Mouse (Mus musculus) cortical plate, adult 2 months (tissue): Measurements from ENCODE around the gene Sgk2. TPM values are rescaled to one million over a fixed set of nuclear protein-coding genes. Genes with fewer than 3 reads are reported as not detected.

ENCODE experiments used
- H3K27ac ChIP-seq: fragments of 200-500 bp; 2 replicates; pipeline ENCODE4 v1.5.1; 2012; ENCODE audit warnings: low read length, control low read depth, inconsistent platforms; ENCODE audit not compliant: insufficient read depth
- H3K4me1 ChIP-seq: fragments of 200-500 bp; 2 replicates; pipeline ENCODE4 v1.6.1; 2011; ENCODE audit warnings: low read length; ENCODE audit not compliant: control insufficient read depth, insufficient read depth
- H3K4me3 ChIP-seq: fragments of 200-500 bp; 2 replicates; pipeline ENCODE4 v1.5.1; 2011; ENCODE audit warnings: mild to moderate bottlenecking, low read length, control low read depth; ENCODE audit not compliant: insufficient read depth
- CTCF ChIP-seq: fragments of 200-500 bp; IDR thresholded peaks from 2 replicates; pipeline ENCODE4 v1.5.1; 2011; ENCODE audit warnings: mild to moderate bottlenecking, control low read depth, low read length; ENCODE audit not compliant: insufficient read depth; ENCODE audit errors: extremely low read depth
- POLR2A ChIP-seq: fragments of 200-500 bp; IDR thresholded peaks from 2 replicates; pipeline ENCODE4 v1.6.1; 2011; ENCODE audit warnings: mild to moderate bottlenecking, low read length, control low read depth; ENCODE audit not compliant: insufficient read depth; ENCODE audit errors: extremely low read depth
- polyA plus RNA-seq: library from polyadenylated mRNA; depleted of rRNA; stranded (reverse); fragments of >200 nt; gene quantifications from 2 replicates; pipeline ENCODE4 v1.2.3, GENCODE M21; 2012; rRNA removed

Sgk2 gene
- polyA plus RNA-seq = 2.4 and 2.8 TPM in 2 replicates

DNA sequence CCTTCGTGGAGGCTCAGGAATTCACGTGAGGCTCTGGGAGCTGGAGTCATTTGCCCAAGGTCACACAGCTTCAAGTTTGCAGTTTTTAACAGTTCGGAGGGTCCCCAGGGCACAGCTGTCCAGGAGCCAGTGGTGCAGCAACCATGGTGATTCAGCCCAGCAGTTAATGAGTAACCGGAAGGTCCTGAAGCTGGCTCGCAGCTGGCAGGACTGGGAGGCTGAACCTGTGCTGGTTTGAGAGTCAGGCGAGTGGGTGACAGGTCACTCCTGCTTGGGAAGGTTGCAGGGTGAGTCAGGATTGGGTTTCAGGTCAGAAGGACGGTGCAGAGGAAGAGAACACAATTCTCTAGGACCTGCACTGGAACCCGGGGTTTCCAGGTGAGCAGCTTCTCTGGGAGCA, at the start of gene Sgk2:
Gene Sgk2, plus strand, starts transcription at position 113 of the 400 bp plus-strand sequence.
- no peak for TF ChIP-seq CTCF
- TF ChIP-seq POLR2A = no peak

DNA sequence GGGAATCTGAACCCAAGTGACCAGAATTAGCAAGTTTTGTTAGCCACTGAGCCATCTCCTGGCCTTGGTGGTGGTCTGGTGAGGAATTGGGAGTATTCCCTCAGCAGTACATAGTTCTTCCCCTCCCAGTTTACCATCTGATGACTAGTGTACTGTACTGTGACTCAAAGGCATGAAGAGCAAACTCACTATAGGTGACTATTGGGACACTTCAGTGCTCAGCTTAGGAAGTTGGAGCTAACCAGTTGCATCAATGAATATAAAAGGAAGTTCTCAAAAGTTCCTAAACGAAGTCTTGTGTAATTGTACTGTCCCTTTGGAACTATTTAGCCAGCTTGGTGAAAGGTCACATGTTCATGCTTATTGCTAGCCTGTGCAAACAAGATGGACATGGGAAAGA, 47.6 kb upstream of the Sgk2 start:
- H3K4me1 ChIP-seq = no peaks in the 10 kb centered on the region
- TF ChIP-seq POLR2A (no peak), CTCF (no peak)
- no peak overlapping the region for H3K4me3 ChIP-seq
- H3K27ac ChIP-seq = no peak overlapping the region

More for the DNA sequence above, at the start of gene Sgk2:
- Histone ChIP-seq H3K27ac (no peak within 1 kb of the TSS), H3K4me1 (no peaks in the 10 kb centered on the region), H3K4me3 (no peak within 1 kb of the TSS)

DNA sequence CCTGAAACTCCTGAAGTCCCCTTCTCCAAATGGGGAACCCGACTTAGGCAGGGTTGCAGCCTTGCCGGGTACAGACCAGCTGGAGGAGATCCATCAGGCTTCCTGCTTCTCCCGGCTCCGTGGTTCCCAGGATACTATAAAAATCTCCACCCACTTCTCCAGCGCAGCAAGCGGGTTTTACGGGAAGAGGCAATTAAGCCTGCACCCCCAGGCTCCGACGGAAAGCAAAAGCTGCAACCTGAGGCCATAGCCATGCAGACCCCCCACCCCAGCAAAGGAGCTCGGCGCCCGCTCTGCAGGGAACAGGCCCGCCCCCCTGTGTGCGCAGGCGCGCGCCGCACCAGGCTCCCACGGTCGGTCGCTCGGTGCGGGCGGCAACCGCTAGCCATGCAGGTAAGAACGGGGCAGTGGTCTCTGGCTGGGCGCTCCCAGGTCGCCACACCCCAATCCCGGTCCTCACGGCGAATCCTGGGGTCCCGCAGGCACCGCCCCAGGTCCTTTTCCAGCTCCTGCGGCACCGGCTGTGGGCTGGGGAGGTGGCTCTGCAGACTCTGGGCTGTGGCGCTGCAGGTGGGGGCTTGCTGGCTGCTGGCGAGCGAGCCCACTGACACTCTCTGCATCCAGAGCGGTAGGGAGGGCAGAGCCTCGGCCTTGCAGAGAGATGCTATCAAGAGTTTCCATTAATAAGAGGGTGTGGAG, 43.8 kb upstream of the Sgk2 start, which contains the start of gene L3mbtl1:
Gene L3mbtl1, plus strand, starts transcription at position 325 of the 699 bp plus-strand sequence.
- H3K4me3 ChIP-seq = peak within 1 kb of the TSS; percentile 78
- TF ChIP-seq CTCF (no peak), POLR2A (no peak; the same call in 1 of the 2 replicates)
- peak within 1 kb of the TSS; percentile 79 for H3K27ac ChIP-seq

DNA sequence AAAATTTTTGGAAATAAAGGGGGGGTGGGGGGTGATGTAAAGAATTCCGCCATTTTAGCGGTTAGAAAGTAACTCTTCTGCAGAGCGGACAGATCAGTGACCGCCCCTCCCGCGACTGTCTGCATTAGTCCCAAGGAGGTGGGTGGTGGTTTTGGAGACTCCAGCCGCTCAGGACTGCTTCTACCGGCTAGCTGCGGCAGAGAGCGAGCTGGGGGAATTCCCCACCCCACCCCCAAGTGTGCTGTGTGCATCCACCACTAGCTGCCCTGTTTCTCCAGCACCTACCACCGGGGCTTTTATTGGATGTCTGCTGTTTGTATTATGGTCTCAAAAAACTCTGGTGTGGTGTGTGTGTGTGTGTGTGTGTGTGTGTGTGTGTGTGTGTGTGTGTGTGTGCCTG, 43.2 kb upstream of the Sgk2 start:
- peak overlapping the region; percentile 78 for H3K4me3 ChIP-seq
- H3K4me1 ChIP-seq = 0 out of 2 replicates have a peak, but pooled peaks cover 1% of the 10 kb centered on the region
- H3K27ac ChIP-seq = 0 out of 2 replicates have a peak overlapping the region, but pooled peaks have one; percentile 79
- TF ChIP-seq POLR2A = no peak
- no peak for TF ChIP-seq CTCF

More for the DNA sequence above, 43.8 kb upstream of the Sgk2 start, which contains the start of gene L3mbtl1:
- 0 out of 2 replicates have a peak, but pooled peaks cover 1% of the 10 kb centered on the region for H3K4me1 ChIP-seq

DNA sequence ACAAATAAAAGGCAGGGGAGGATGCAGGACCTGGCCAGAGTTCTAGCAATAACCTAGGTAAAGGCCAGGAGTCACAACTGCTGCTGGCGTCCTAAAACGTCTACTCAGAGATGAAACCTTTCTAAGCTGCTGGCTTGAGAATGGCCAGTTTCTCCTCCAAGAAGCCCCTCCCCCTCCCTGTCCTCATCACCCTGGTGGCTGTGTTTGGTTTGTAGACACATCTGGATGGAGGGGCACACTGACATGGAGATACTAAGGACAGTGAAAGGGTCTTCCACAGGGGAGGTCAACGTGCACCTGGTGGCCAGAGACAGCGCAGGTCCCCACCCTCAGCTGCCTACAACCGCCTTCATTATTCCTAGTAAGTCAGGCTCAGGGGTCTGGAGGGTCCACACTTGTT, 40.2 kb upstream of the Sgk2 start:
- no peak overlapping the region for H3K27ac ChIP-seq
- TF ChIP-seq POLR2A (no peak), CTCF (no peak)
- no peak overlapping the region for H3K4me3 ChIP-seq
- 0 out of 2 replicates have a peak, but pooled peaks cover 1% of the 10 kb centered on the region for H3K4me1 ChIP-seq

DNA sequence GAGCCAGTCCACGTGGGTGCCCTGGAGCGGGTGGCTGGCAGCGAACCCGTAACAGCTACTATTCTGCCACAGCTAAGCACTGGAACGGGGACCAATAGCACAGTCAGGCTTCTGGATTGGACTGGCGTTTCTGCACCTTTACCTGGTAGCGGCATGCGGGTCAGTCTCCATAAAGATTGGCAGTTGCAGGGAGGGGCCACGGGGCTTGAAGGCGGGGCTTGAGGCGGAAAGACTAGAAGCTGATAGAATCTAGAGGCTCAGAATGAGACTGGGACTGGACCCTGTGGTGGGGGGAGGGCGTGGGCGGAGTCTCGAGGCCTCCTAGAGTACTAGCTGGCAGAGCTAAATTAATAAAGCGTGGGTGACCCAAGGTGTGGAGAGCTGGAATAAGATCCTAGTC, 39.4 kb upstream of the Sgk2 start:
- 0 out of 2 replicates have a peak, but pooled peaks cover 1% of the 10 kb centered on the region for H3K4me1 ChIP-seq
- no peak overlapping the region for H3K27ac ChIP-seq
- no peak for TF ChIP-seq CTCF
- no peak for TF ChIP-seq POLR2A
- peak overlapping the region; percentile 25; the same call in 1 of the 2 replicates for H3K4me3 ChIP-seq

DNA sequence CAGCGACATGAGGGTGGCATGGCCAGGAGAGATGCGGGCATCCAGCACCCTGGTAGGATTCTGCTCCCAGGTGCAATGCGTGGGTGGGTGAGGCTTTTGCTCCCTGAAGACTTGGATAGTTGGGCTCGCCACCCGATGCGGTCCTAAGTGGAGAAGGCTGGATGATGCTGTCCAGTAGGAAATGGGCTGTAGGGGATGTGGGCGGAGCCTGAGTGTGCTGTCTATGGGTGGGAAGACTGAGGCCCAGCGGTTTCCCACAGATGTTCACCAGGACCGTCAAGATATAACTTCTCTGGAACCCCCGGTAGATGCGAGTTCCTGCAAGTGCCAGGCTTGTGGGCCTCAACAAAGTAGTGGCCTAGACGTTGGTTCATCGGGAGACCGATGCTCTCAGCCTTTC, 38.9 kb upstream of the Sgk2 start:
- Histone ChIP-seq H3K4me3 (peak overlapping the region; percentile 25), H3K4me1 (0 out of 2 replicates have a peak, but pooled peaks cover 1% of the 10 kb centered on the region), H3K27ac (no peak overlapping the region)
- no peak for TF ChIP-seq CTCF
- TF ChIP-seq POLR2A = no peak

DNA sequence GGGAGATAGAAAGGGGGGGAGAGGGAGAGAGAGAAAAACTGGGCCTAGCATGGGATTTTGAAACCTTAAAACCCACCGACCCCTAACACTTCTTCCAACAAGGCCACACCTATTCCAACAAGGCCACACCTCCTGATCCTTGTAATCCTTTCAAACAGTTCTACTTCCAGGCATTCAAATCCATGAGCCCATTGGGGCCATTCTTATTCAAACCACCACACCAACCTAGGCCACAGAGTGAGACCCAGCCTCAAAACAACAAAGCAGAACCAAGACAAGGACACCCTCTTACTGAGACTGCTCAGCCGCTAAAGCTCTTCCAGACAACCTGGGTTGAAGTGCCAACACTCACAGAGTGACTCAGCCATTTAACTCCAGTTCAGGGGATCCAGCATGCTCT, 36.4 kb upstream of the Sgk2 start:
- no peak for TF ChIP-seq CTCF
- no peak for TF ChIP-seq POLR2A
- Histone ChIP-seq H3K4me1 (0 out of 2 replicates have a peak, but pooled peaks cover 1% of the 10 kb centered on the region), H3K4me3 (no peak overlapping the region), H3K27ac (no peak overlapping the region)

DNA sequence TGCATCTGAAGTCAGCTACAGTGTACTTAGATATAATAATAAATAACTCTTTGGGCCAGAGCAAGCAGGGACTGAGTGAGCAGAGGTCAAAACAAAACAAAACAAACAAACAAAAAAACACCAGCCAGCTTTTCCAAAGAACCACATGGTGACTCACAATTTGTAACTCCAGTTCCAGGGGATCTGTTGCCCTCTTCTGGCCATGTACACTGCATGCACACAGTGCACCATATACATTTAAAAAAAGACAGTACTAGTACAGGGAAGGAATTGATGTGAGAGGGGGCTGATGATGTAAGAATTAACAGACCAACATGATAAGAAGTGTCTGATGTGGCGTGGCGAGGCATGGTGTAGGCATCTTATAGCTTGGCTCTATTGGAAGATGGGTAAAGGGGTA, 30.3 kb upstream of the Sgk2 start:
- TF ChIP-seq POLR2A = no peak
- TF ChIP-seq CTCF = 0 out of 2 replicates have a peak, but pooled peaks have one; percentile 3
- H3K4me1 ChIP-seq = no peaks in the 10 kb centered on the region
- H3K27ac ChIP-seq = no peak overlapping the region
- no peak overlapping the region for H3K4me3 ChIP-seq

DNA sequence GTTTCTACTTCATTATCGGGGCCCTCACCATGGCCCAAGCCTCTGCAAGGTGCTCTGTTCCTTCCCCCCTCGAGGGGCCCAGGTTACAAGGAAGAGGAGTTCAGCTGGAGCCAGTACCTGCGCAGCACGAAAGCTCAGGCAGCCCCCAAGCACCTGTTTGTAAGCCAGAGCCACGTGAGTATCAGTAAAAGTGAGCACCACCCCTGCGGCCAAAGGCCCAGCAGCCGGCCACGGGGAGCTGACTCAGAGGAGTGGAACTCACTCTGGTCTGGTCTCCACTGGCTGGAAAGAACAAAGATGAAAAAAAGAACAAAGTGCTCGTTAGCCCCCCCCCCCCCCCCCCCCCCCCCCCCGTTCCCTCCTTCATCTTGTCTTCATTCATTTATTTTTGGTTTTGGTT, 25.8 kb upstream of the Sgk2 start:
- TF ChIP-seq CTCF (no peak), POLR2A (no peak)
- H3K4me3 ChIP-seq = no peak overlapping the region
- H3K4me1 ChIP-seq = no peaks in the 10 kb centered on the region
- no peak overlapping the region for H3K27ac ChIP-seq

DNA sequence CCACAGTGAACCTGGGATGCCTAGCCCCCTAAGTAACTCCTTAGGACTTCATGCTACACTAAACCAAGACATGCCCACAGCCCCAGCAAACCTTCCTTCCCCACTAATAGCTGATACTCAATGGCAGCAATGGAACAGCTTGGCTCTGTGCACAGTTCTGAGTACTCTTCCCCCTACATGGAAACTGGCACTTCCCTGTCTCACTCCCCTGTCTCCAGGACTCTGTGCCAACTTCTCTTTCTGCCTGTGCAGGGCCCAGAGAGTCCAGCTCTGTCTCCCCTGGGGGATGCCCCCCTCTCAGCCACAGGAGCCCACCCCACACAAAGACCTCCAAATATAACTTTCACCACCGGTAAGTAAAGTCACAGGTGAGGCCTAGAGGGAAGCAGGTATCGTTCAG, 20.4 kb upstream of the Sgk2 start:
- H3K27ac ChIP-seq = no peak overlapping the region
- TF ChIP-seq POLR2A (no peak), CTCF (no peak)
- H3K4me1 ChIP-seq = no peaks in the 10 kb centered on the region
- no peak overlapping the region for H3K4me3 ChIP-seq
